Mouse (Mus musculus): ENCODE data around the gene Arid5a.

Arid5a gene

DNA sequence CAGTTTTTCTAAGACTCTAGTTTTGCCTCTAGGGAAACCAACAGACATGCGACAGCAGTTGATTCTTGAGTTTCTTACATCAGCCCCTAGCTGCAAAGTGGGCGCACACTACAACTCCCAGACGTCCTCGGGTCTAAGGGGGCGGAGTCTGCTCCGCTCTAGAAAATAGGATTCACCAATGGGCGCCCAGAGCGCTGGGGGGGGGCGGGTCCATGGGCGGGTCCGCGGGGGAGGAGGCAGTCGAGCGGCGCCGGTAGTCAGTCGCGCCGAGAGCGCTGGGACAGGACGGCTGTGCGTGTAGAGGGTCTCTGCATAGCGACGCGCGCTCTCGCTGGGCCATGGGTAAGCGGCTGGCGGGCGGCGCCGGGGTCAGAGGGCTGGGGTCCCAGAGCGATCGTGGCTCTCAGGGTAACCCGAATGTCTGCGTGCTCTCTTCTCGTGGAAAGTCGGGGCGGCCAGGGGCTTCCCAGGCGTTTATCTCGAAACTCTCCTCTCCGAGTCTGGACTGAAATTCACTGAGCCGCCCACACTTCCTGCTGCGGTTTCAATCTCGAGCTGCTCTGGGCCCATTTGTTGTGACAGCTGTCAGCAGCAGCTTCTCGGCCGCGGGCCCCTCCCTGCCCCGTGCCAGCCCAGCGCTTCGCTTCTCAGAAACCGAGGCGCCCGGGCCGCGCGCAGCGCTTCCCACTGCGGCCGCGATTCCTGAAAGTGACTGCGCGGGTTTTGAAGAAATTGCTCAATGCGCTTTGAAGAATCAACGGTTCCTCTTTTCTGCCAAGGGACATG lies at the start of gene Arid5a:
Gene Arid5a (plus strand): TSS at position 239 of the 786 bp plus-strand sequence.
- DNase-seq (ENCODE audit: extremely low read depth, low read depth): peak; percentile 82

GRCm38 (mm10) chr1:36258631-36259030 lies 48.9 kb upstream of the Arid5a start:
- DNase-seq (ENCODE audit: extremely low read depth, low read depth): no peak

- DNase-seq (ENCODE audit: extremely low read depth, low read depth): no peak
Measured at GRCm38 (mm10) chr1:36259281-36259680, 48.3 kb upstream of the Arid5a start.

DNA sequence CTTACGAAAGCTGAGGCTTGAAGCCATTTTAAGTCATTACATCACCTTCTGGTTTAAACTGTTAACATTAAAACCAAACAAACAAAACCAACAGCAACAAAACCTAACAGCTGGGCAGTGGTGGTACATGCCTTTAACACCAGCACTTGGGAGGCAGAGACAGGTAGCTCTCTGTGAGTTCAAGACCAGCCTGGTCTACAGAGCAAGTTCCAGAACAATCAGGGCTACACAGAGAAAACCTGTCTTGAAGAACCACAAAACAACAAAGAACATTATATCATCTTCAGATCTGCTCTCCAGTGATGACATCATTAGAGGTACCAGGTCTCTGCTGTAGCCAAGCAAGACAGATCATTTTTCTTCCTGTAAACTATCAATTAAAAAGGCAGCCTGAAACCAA lies 47.1 kb upstream of the Arid5a start:
- no peak for DNase-seq (ENCODE audit: extremely low read depth, low read depth)

- DNase-seq (ENCODE audit: extremely low read depth, low read depth): peak; percentile 60
Measured at GRCm38 (mm10) chr1:36261708-36262504, 45.6 kb upstream of the Arid5a start.

DNA sequence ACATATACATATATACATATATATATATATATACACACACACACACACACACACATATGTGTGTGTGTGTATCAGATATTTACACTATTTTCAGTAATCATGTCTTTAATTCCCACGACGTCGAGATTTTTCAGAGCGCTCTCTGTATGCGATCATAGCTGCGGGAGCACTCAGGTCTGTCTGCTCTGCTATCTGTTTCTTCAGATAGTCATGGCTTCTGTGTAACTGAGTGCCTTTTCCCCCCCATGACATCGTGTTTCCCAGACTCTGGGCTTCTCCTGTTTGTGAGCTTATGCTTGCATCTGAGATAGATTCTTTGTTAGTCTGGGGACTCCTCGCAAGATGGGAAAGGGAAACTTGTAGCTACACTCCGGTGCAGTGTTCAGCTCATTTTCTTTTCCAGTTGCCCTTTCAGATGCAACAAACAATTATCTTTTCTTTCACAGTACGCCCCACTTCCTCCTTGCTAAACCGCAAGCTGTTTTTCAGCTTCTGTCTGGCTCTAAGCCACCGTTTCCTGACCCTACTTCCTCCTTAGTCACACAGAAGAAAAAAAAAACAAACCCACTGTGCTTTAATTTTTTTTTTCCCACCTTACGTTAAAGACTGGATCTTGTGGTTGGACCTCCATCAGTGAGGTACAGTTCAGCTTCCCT lies 43.6 kb upstream of the Arid5a start:
- DNase-seq (ENCODE audit: extremely low read depth, low read depth): peak; percentile 97

GRCm38 (mm10) chr1:36266293-36266692 lies 41.2 kb upstream of the Arid5a start:
- no peak for DNase-seq (ENCODE audit: extremely low read depth, low read depth)

DNA sequence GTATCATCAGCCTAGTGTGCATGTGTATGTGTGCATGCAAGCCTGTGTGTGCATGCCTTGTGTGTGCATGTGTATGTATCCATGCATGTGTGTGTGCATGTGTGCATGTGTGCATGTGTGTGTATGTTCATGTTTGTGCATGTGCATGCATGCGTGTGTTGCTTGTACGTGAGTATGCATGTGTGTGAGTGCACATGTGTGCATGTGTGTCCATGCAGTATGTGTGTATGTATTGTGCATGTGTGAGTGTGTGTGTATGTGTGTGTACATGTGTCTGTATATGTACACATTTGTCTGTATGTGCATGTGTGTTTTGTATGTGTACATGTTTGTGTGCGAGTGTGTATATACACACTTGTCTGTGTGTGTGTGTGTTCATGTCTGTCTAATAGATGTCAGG lies 39.9 kb upstream of the Arid5a start:
- no peak for DNase-seq (ENCODE audit: extremely low read depth, low read depth)

DNA sequence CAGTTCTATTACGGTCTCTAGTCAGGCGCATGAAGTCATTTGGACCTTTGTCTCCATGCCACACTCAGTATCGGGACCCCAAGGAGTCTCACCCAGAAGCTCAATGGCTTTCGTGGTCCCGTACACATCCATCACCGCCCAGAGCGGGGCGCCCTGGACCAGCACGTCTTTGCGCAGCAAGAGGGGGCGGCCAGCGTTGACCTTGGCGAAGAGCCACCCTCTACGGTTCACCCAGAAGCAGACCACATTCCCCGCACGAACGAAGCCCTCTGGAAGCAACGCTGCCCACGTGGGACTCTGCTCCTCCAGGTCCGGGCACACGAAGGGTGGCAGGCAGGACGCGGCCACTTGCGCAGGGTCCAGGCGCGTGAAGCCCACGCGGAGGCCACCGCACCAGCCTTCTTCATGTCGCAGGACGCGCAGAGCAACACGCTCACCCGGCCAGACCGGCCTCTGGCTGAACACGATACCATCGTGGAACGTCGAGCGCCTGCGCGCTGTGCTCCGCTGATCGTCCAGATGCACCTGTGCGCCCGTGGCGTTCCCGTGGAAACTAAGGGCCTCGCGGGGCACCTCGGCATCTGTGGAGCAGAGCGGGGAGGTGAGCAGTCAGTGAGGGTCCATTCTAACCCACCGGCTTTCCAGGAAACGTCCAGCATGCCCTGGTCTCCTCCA lies 38.3 kb upstream of the Arid5a start:
- DNase-seq (ENCODE audit: extremely low read depth, low read depth): no peak

DNA sequence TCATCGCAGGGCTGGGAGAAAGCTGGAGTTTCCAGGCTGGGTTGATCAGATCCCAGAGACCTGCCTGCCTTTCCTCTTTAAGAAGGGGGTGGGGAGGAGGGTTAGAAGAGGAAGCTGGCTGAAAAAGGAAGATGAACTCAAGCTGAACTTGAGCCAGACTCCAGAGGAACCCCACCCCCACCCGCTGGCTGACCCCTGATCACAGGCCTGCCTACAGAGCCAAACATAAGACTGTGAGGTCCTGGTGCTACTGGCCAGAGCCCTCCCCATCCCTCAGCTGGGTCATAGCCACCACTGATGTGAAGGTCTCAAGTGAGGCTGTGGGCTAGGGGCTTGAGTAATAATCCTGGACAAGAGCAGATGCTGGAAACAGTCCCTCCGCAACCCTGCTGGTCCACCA lies 36.9 kb upstream of the Arid5a start:
- no peak for DNase-seq (ENCODE audit: extremely low read depth, low read depth)

GRCm38 (mm10) chr1:36271516-36272230 lies 35.9 kb upstream of the Arid5a start:
- no peak for DNase-seq (ENCODE audit: extremely low read depth, low read depth)

DNA sequence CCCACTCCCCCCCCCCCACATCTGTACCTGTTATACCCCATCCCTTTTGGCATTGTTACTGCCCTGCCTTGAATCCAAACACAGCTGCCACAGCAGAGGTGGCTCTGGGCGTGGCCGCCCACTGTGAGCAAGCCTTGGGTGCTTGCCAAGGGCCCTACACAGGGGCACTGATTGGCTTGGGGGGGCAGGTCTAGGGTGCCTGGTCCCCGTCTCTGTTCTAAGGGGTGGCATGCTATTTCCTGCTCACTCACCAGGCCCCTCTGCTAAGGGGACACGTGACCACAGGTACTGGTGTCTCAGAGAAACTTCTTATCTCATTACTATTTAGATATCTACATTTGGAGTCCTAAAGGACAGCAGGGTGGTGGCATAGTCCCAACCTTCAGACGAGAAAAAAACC lies 35.0 kb upstream of the Arid5a start:
- DNase-seq (ENCODE audit: extremely low read depth, low read depth): no peak

GRCm38 (mm10) chr1:36273288-36273687 lies 34.2 kb upstream of the Arid5a start:
- peak; percentile 60 for DNase-seq (ENCODE audit: extremely low read depth, low read depth)

GRCm38 (mm10) chr1:36274455-36274854 lies 33.1 kb upstream of the Arid5a start, which contains the start of gene Neurl3:
Gene Neurl3, minus strand, starts transcription at chr1:36274679.
- DNase-seq (ENCODE audit: extremely low read depth, low read depth): no peak

- DNase-seq (ENCODE audit: extremely low read depth, low read depth): peak; percentile 46
Measured at GRCm38 (mm10) chr1:36275635-36276389, 31.7 kb upstream of the Arid5a start.

GRCm38 (mm10) chr1:36277267-36278060 lies 30.1 kb upstream of the Arid5a start:
- no peak for DNase-seq (ENCODE audit: extremely low read depth, low read depth)

DNA sequence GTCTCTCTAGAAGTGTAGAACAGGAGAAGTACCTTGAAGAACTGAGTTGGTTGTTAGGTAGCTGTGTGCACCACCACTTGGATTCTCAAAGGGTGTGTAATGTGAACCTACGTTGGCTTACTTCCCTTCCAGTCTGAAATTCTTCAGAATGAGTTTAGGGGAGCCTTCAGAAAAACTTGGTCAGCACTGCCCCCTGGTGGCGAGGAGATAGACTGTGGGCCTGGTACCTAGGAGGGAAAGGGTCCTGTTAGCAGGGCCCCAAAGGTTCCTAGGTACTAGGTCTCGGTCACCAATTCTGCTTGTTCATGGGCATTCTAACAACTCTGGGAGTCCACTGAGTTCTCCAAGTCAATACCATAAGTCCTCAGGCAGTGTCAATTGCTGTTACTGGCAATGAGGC lies 28.3 kb upstream of the Arid5a start:
- peak; percentile 57 for DNase-seq (ENCODE audit: extremely low read depth, low read depth)

DNA sequence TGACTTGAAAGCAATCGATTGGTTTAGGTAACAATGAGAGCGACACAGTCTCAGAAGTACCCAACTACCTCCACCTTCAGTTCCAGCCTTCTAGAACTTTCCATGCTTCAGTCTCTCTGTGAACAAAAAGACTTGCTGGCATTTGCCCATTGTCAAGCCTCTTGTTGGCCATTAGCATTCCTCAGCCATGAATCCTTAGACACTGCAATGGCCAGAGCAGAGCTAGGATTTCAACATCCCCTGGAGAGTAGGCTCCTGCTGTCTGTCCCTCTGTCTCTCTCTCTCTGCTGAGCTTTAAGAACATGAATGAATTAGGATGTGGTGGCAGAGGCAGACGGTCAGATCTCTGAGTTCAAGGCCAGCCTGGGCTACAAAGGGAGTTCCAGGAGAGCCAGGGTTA lies 26.6 kb upstream of the Arid5a start:
- DNase-seq (ENCODE audit: extremely low read depth, low read depth): no peak

GRCm38 (mm10) chr1:36281849-36282248 lies 25.7 kb upstream of the Arid5a start:
- no peak for DNase-seq (ENCODE audit: extremely low read depth, low read depth)

Measured in MEL-GATA-1-ER (cell line).